Mouse (Mus musculus) ovary, adult 18-20 months (tissue): Measurements from ENCODE around the gene Rapgef5.

Experiments
- DNase-seq: peaks from one replicate; pipeline ENCODE4 v3.0.0; 2022; ENCODE audit warnings: low spot score, mixed read lengths

Gene Rapgef5

GRCm38 (mm10) chr12:117516179-117516578 lies at the start of gene Rapgef5:
TSS of gene Rapgef5 (plus strand) at chr12:117516479.
- DNase-seq, result no peak

- DNase-seq, result no peak
Measured at GRCm38 (mm10) chr12:117468329-117468728, 48.0 kb upstream of the Rapgef5 start.

- DNase-seq, result no peak
Measured at GRCm38 (mm10) chr12:117479014-117479413, 37.3 kb upstream of the Rapgef5 start.

GRCm38 (mm10) chr12:117479680-117480079 lies 36.6 kb upstream of the Rapgef5 start:
- DNase-seq, result no peak

- no peak for DNase-seq
Measured at GRCm38 (mm10) chr12:117480958-117481357, 35.3 kb upstream of the Rapgef5 start.

GRCm38 (mm10) chr12:117482665-117483064 lies 33.6 kb upstream of the Rapgef5 start:
- no peak for DNase-seq

GRCm38 (mm10) chr12:117486118-117487057 lies 29.9 kb upstream of the Rapgef5 start:
- no peak for DNase-seq

- DNase-seq, result no peak
Measured at GRCm38 (mm10) chr12:117496501-117497176, 19.6 kb upstream of the Rapgef5 start.

GRCm38 (mm10) chr12:117497361-117497760 lies 18.9 kb upstream of the Rapgef5 start:
- DNase-seq, result no peak

- DNase-seq, result no peak
Measured at GRCm38 (mm10) chr12:117499242-117499641, 17.0 kb upstream of the Rapgef5 start.

GRCm38 (mm10) chr12:117501180-117501579 lies 15.1 kb upstream of the Rapgef5 start:
- DNase-seq, result no peak

- DNase-seq, result no peak
Measured at GRCm38 (mm10) chr12:117502834-117503233, 13.4 kb upstream of the Rapgef5 start.

GRCm38 (mm10) chr12:117505163-117505562 lies 11.1 kb upstream of the Rapgef5 start:
- no peak for DNase-seq

- no peak for DNase-seq
Measured at GRCm38 (mm10) chr12:117507772-117508171, 8.5 kb upstream of the Rapgef5 start.

- no peak for DNase-seq
Measured at GRCm38 (mm10) chr12:117509919-117510318, 6.4 kb upstream of the Rapgef5 start.

- no peak for DNase-seq
Measured at GRCm38 (mm10) chr12:117512468-117512867, 3.8 kb upstream of the Rapgef5 start.

- no peak for DNase-seq
Measured at GRCm38 (mm10) chr12:117513150-117513932, 2.9 kb upstream of the Rapgef5 start.

GRCm38 (mm10) chr12:117517275-117517936 lies 1.1 kb downstream of the Rapgef5 start:
- DNase-seq, result no peak

GRCm38 (mm10) chr12:117524311-117525013 lies 8.2 kb downstream of the Rapgef5 start:
- DNase-seq, result no peak

GRCm38 (mm10) chr12:117527889-117528288 lies 11.6 kb downstream of the Rapgef5 start:
- no peak for DNase-seq

- no peak for DNase-seq
Measured at GRCm38 (mm10) chr12:117528509-117529145, 12.3 kb downstream of the Rapgef5 start.
